Mouse (Mus musculus) neural tube, embryonic 14.5 days (tissue): ENCODE results near the gene Zcchc8. TPM values are rescaled to one million over a fixed set of nuclear protein-coding genes. Genes with fewer than 3 reads are reported as not detected.

Source experiments
- ATAC-seq: fragments of 200-750 bp; cut with Nextera tagmentation; 2 replicates; pipeline ENCODE4 v1.8.0; 2017; ENCODE audit warnings: low read depth, mild to moderate bottlenecking, moderate TSS enrichment, moderate library complexity
- H3K27ac ChIP-seq: fragments of 300-500 bp; sonication (generic); 2 replicates; pipeline ENCODE4 v1.5.1; 2014; ENCODE audit warnings: low read depth, mild to moderate bottlenecking, control low read depth, low read length, moderate library complexity, mixed read lengths
- H3K27me3 ChIP-seq: fragments of 300-500 bp; sonication (generic); 2 replicates; pipeline ENCODE4 v1.6.1; 2014; ENCODE audit warnings: low read length; ENCODE audit not compliant: control insufficient read depth, insufficient read depth
- H3K36me3 ChIP-seq: fragments of 300-500 bp; sonication (generic); 2 replicates; pipeline ENCODE4 v1.6.1; 2014; ENCODE audit warnings: low read length, mixed read lengths; ENCODE audit not compliant: control insufficient read depth, insufficient read depth
- H3K4me1 ChIP-seq: fragments of 300-500 bp; sonication (generic); 2 replicates; pipeline ENCODE4 v1.6.1; 2014; ENCODE audit warnings: low read length; ENCODE audit not compliant: control insufficient read depth, insufficient read depth
- H3K4me2 ChIP-seq: fragments of 300-500 bp; sonication (generic); 2 replicates; pipeline ENCODE4 v1.6.1; 2014; ENCODE audit warnings: mild to moderate bottlenecking, low read depth, low read length, control low read depth
- H3K4me3 ChIP-seq: fragments of 300-500 bp; sonication (generic); 2 replicates; pipeline ENCODE4 v1.5.1; 2014; ENCODE audit warnings: low read depth, low read length, control low read depth, mixed read lengths
- H3K9ac ChIP-seq: fragments of 300-500 bp; sonication (generic); replicated peaks from 2 replicates; pipeline ENCODE4 v1.6.1; 2014; ENCODE audit warnings: low read depth, mild to moderate bottlenecking, control low read depth, low read length, mixed read lengths
- H3K9me3 ChIP-seq: fragments of 300-500 bp; sonication (generic); 2 replicates; pipeline ENCODE4 v1.6.1; 2016; ENCODE audit warnings: low read length; ENCODE audit not compliant: control insufficient read depth
- WGBS: fragments of 180-500 bp; shearing (Covaris S2); extraction: QIAGEN DNeasy Blood & Tissue Kit; methylation state at CpG from one replicate; pipeline ENCODE4 v1.1.7; 2014; 5-methylcytosine and 5-hydroxymethylcytosine counted together
- polyA plus RNA-seq: library from polyadenylated mRNA; unstranded; fragments of >200 nt; fragmentation: Nextera tagmentation; extraction: Ambion mirVana; gene quantifications from 2 replicates; pipeline ENCODE4 v1.2.1, GENCODE M21; 2014

Zcchc8 gene
- polyA plus RNA-seq, 1 experiment from 2014 or later: 72.5 TPM

- no peaks in the 10 kb centered on the region for H3K9me3 ChIP-seq
- no peak overlapping the region for H3K4me3 ChIP-seq
- no peak overlapping the region for H3K27ac ChIP-seq
- no peak for ATAC-seq
- H3K36me3 ChIP-seq: peaks cover 15% of the 10 kb centered on the region; the same call in 1 of the 2 replicates
- H3K9ac ChIP-seq: no peak overlapping the region
- H3K4me1 ChIP-seq: no peaks in the 10 kb centered on the region
- 77% methylated on average over 7 of the region's 7 CpGs for WGBS
- no peaks in the 10 kb centered on the region for H3K27me3 ChIP-seq
- no peak overlapping the region for H3K4me2 ChIP-seq
Observed at GRCm38 (mm10) chr5:123657651-123658050, 63.2 kb downstream of the Zcchc8 start.

- no peaks in the 10 kb centered on the region for H3K9me3 ChIP-seq
- 56% methylated on average over 5 of the region's 5 CpGs for WGBS
- peaks cover 23% of the 10 kb centered on the region for H3K36me3 ChIP-seq
- H3K4me2 ChIP-seq: no peak overlapping the region
- no peak for ATAC-seq
- H3K4me1 ChIP-seq: no peaks in the 10 kb centered on the region
- no peak overlapping the region for H3K4me3 ChIP-seq
- H3K27ac ChIP-seq: no peak overlapping the region
- no peaks in the 10 kb centered on the region for H3K27me3 ChIP-seq
- H3K9ac ChIP-seq: no peak overlapping the region
Observed at GRCm38 (mm10) chr5:123654937-123655336, 66.0 kb downstream of the Zcchc8 start.

GRCm38 (mm10) chr5:123653287-123653801, 67.6 kb downstream of the Zcchc8 start:
- H3K9ac ChIP-seq: no peak overlapping the region
- 91% methylated on average over 11 of the region's 11 CpGs for WGBS
- ATAC-seq: no peak
- H3K27me3 ChIP-seq: no peaks in the 10 kb centered on the region
- H3K36me3 ChIP-seq: peaks cover 23% of the 10 kb centered on the region
- H3K4me3 ChIP-seq: no peak overlapping the region
- no peak overlapping the region for H3K27ac ChIP-seq
- H3K9me3 ChIP-seq: no peaks in the 10 kb centered on the region
- no peaks in the 10 kb centered on the region for H3K4me1 ChIP-seq
- no peak overlapping the region for H3K4me2 ChIP-seq

- 74% methylated on average over 2 of the region's 2 CpGs for WGBS
- H3K36me3 ChIP-seq: peaks cover 30% of the 10 kb centered on the region
- H3K4me3 ChIP-seq: no peak overlapping the region
Observed at GRCm38 (mm10) chr5:123650825-123651224, 70.1 kb downstream of the Zcchc8 start.

More at GRCm38 (mm10) chr5:123650825-123651224, 70.1 kb downstream of the Zcchc8 start:
- H3K27ac ChIP-seq: no peak overlapping the region
- no peak for ATAC-seq
- H3K4me2 ChIP-seq: no peak overlapping the region
- no peaks in the 10 kb centered on the region for H3K27me3 ChIP-seq
- no peaks in the 10 kb centered on the region for H3K4me1 ChIP-seq
- H3K9ac ChIP-seq: no peak overlapping the region
- H3K9me3 ChIP-seq: no peaks in the 10 kb centered on the region

Other genes starting within 250 kb of the Zcchc8 start
- 0.13 and 0.44 TPM in 2 replicates for gene Lrrc43, start 231.8 kb downstream of the Zcchc8 start, polyA plus RNA-seq
- not detected in 2 replicates for gene Il31, start 231.6 kb downstream of the Zcchc8 start, polyA plus RNA-seq
- gene B3gnt4, start 210.6 kb downstream of the Zcchc8 start, polyA plus RNA-seq: 0.79 and 1.3 TPM in 2 replicates
- 111 and 113 TPM in 2 replicates for gene Diablo, start 196.9 kb downstream of the Zcchc8 start, polyA plus RNA-seq
- 0.17 and 16.3 TPM in 2 replicates for gene Gm49027, start 195.6 kb downstream of the Zcchc8 start, polyA plus RNA-seq
- gene Vps33a, start 148.1 kb downstream of the Zcchc8 start, polyA plus RNA-seq: 47.3 and 50.8 TPM in 2 replicates
- gene Clip1, start 36.5 kb downstream of the Zcchc8 start, polyA plus RNA-seq: 85.2 and 87.0 TPM in 2 replicates
- 135 and 140 TPM in 2 replicates for gene Rsrc2, start 28.3 kb upstream of the Zcchc8 start, polyA plus RNA-seq
- 4.3 and 5.2 TPM in 2 replicates for gene Kntc1, start 28.6 kb upstream of the Zcchc8 start, polyA plus RNA-seq
- gene Hcar2, start 144.4 kb upstream of the Zcchc8 start, polyA plus RNA-seq: not detected in 2 replicates
- 0.09 and 0.44 TPM in 2 replicates for gene Hcar1, start 158.9 kb upstream of the Zcchc8 start, polyA plus RNA-seq
- 109 and 130 TPM in 2 replicates for gene Denr, start 186.1 kb upstream of the Zcchc8 start, polyA plus RNA-seq
- gene Gm43518, start 206.3 kb upstream of the Zcchc8 start, polyA plus RNA-seq: 2.7 and 4.0 TPM in 2 replicates
- 5.2 and 5.7 TPM in 2 replicates for gene Ccdc62, start 209.6 kb upstream of the Zcchc8 start, polyA plus RNA-seq